Mouse (Mus musculus) right cerebral cortex, postnatal 25 days (tissue): ENCODE data around the gene Hoxa3.

Experiments used
- DNase-seq: peaks from one replicate; pipeline ENCODE4 v3.0.0; 2022

Gene Hoxa3

DNA sequence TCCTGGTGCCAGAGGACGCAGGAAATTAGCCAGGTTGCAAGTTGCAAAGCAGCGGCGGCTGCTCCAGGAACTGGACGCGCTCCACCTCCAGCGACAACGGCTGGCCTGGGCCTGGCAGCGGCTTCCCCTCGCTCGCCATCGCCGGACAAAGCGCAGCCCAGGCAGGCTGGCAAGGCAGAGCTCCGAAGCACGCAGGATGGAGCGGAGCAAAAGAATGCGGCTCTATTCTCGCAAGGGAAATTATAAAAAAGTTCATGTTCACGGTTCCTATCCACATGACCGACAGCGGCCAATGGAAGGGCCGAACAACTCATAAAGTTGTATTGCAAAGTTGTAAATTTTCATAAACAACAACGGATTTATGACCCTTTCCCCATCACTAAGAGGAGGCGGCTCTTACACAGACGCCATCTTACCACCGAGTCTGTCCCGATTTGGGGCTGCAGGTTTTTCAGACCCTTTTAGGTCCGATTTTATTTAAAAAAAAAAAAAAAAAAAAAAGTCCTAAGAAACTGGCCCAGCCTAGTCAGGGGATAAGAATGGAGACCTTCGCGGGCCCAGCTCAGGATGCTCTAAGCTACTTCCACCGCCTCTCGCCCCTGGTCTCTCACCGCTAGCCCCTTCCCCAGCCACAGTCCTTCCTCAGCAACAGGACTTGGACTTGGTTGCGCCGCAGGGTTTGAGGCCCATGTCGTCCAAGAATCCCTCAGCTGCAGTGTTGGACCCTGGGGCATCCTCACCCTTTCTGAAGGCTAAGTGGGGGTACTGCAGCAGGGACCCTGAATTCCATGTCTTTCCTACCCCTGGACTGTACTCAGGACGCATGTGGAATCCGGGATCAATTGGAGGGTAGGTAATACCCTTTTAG, at the start of gene Hoxa3, which contains the start of gene Gm28308:
Hoxa3 (minus strand) TSS at position 218 of the 868 bp plus-strand sequence.
Gm28308 (minus strand) TSS at position 221 of the 868 bp plus-strand sequence.
- DNase-seq: no peak

DNA sequence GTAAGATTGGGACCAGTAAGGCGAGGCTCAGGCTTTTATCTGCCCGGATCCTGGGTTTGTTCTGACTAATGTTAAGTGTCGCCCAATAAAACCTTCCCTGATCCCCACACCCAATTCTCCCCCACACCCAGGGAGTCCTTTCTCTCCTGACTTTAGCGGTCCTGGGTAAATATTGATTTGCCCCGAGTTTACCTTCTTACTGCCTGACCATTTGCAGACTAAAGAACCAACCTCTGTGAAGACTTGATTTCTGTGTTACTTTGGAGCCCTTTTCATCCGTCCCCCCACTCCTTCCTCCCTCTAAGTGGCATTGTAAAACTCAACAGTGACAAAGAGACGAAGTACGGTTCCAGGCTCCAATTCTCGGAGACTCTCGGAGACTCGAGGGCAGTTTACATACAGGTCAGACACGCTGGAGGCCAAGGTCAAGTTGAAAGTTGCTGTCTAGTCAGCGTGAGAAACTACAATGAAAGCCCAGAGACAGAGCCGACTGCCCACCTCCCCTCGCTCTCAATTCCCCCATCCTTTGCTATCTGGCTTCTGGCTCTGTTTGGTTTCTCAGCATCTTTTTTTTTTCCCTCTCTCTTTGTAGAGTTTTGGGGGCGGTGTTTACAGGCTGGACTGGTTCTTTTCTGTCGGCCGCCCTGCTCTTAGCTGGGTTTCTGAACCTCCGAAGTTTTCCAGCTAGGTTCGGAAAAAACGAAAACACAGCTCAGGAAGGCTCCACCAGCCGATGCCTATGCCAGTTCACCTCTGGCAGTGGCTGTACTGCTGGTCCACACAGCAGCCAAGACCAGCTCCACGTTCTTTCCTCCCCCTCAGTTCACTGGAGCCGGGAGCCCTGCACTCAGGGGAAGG, 49.6 kb upstream of the Hoxa3 start:
- no peak for DNase-seq

DNA sequence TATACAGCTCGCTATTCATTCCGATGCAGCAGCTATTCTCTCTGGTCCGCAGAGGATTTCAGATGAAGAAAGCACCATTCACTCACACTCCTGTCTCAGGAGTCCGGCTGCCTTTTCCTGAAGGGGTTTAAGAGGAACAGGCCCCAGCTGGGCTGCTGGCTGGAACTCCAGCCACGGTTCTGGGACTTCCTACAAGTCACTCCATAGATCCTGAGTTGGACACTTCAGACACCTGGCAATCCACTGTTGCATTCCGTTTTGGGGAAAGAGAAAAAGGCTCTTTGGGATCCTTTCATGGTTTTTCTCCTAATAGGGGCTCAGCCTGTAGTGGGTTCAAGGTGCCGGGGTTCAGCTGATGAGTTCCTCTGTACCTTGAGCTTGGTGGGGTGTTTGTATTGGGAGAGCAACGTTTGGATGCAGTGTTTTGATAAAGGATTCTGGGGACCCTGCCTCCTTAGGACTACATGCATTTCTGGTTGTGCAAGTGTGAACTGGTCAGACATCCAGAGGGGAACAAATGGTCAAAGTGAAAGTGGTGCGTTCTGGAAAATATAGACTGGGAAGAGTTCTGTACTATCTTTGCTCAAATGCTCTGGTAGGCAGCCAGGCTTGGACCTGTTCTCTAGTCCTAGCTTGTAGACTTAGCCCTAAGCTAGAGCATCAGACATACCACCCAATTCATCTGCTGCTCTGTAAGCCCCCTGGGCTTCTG, 48.8 kb upstream of the Hoxa3 start:
- no peak for DNase-seq

DNA sequence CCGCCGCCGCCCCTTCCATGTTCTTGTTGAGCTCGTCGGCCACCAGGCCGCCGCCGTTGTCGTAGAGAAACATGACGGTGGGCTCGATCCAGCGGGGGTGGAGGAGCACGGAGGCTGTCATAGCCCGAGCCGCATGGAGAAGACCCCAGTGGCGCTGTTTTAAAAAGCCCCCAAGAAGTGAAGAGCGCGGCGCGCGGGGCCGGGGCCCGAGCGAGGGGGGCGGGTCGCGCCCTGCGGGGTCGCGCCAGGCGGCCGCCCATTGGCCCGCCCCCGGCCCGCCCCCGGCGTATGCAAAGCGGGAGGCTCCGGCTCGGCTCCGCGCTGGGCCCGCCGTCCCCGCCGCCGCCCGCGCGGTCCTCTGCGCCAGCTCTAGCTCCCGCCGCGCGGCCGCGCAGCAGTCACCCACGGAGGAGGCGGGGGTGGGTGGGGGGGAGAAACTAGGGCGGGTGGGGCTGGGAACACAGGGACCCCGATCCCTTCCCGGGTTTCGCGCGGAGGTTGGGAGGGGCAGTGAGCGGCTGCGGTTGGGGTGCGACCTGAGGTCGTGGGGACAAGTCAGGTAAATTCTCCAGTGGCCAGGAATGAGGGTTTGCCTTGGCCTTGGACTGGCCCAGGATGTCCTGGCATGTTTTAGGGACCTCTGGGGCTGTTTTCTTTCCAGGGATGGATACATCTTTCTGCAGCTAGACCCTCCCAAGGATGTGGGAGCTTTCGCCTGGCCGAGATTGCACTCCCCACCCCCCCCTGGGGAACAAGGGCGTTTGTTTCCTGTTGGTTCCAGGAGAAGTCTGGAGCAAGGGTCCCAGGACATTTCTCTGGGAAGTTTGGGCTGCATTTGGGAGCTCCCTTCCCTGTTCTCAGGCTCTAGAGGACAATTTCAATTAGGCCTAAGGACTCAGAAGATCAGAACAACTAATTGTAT, 47.8 kb upstream of the Hoxa3 start, which contains the start of gene Hoxa13:
Hoxa13 (minus strand) TSS at position 227 of the 922 bp plus-strand sequence.
- DNase-seq: no peak

DNA sequence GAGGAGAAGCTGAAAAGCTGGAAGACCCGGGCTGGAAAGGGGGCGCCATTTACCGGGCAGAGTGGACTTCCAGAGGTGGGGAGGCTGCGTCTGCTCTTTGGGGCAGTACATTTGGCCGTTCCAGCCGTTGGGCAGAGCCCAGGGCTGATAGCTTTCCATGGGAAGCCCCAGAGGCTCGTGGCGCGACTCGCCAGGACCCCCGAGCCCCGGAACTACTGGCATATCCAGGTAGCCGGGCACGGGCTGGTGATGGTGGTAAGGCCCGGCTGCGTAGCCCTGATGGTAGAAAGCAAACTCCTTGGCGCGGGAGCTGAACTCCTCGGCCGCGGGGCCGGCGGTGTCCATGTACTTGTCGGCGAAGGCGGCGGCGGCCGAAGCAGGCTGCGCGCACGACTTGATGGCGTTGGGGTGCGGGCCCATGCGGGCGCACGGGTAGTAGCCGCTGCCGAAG, 46.7 kb upstream of the Hoxa3 start:
- no peak for DNase-seq

DNA sequence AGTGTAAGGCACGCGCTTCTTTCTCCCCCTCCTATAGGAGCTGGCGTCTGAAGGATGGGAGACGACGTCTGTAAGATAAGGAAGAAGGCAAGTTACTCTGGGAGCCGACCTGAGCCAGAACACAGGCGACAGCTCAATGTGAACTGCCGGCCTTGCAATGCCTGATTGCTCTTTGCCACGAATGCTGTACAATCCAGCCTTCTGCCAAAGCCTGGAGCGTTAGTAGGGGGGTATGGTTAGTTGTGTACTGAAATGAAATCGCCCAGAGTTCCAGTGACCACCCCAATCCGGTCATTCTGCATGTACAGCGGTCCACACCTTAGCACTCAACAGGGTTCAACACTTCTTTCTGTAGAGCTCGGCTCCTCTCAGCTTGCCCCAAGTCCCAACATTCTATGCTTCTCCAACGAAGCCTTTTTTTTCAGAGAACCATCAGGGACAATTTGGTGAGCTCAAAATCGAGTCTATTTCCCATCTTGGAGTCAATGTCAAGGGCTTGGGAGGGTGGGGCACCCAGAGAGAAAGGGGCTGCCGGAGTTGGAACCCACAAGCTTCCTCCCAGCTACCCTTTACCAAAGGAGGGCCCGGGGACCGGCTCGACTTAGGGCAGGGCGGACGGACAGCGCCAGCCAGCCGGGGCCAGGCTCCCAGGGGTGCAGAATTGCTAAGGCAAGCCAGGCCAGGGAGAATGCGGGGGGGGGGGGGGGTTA, 46.1 kb upstream of the Hoxa3 start:
- no peak for DNase-seq

DNA sequence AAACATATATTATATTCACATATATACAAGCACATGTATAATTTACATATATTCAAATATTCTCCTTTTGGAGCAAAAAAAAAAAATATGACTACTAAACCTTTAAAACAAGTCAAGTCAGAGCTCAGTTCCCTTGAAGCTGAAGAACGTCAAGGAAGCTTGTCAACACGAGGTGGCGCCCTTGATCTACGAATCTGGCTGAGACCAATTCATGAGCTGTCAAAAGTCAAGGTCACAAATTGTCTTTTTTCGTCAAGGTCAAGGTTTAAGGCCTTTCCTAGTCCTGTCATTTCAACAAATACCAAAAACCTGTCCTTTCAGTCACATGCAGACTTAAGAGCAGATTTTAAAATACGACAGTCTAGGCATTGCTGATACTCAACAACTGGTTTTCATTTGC, 43.8 kb upstream of the Hoxa3 start:
- DNase-seq: no peak

DNA sequence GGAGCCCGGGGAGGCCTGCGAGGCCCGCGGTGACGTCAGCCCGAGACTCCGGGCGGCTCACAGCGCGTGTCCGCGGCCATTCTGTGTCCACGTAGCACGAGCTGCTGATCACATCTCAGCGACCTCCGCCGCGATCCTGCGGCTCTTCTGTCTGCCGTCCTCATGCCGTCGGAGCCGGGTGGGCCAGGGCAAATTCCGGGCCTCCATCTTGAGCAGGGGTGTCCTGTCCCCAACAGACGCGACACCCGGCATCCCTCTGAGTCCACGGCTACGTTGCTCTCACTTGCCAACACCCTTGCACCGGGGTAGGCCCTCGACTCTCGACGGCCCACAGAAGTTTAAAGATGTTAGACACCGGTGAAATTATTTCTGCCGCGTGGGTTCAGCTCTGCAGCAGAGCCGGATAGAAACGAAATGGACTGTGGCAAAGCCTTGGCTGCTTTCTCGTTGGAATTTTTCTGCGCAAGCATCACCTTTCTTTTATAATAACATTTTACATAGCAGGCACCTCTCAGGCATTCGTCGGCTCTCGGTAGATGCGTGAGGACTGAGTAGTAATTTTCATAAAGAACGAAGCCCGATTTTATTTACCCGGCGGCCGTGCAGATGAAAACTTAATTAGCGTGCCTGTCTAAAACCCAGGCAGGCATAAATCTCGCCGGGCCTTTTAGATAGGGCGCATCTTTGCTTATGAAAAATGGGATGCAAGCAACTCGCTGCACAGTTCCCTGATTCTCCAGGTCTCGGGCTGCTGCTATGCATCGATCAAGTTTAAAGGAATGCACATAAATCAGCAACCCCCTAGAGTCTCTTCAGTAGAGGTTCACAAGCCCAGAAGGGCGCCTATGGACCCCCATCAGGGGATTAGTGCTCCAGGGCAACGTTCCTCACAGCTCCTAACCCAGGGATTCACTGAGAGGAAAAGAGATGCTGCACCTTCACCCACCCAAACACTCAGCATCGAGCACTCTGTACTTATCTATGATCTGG, 40.7 kb upstream of the Hoxa3 start:
- no peak for DNase-seq

DNA sequence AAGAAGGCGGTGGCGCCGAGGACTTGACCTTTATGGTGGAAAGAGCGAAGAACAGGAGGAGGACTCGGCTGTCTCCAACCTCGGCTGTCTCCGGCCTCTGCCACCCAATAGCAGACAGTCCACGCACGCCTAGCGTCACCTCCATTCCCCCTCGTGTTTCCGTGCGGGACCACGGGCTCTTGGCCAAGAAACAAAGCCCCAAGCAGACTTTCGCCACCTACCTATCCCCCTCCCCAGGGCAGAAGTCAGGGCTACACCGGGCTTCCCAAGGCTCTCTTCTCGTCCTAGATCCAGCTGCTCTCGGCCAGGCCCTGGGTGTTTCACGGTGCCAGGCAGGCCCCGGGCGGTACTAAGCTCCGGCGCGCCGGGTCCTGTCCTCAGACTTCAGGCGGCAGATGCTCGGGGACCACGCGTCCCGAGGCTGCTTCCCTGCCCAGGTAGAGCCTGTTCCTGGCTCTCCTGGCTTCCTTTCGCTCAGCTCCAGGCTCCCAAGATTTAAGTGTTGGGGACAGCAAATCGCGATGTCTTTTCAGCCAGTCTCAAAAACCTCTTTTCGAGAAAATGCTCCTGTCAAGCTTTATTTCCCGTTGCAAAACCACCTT, 39.7 kb upstream of the Hoxa3 start:
- DNase-seq: no peak

DNA sequence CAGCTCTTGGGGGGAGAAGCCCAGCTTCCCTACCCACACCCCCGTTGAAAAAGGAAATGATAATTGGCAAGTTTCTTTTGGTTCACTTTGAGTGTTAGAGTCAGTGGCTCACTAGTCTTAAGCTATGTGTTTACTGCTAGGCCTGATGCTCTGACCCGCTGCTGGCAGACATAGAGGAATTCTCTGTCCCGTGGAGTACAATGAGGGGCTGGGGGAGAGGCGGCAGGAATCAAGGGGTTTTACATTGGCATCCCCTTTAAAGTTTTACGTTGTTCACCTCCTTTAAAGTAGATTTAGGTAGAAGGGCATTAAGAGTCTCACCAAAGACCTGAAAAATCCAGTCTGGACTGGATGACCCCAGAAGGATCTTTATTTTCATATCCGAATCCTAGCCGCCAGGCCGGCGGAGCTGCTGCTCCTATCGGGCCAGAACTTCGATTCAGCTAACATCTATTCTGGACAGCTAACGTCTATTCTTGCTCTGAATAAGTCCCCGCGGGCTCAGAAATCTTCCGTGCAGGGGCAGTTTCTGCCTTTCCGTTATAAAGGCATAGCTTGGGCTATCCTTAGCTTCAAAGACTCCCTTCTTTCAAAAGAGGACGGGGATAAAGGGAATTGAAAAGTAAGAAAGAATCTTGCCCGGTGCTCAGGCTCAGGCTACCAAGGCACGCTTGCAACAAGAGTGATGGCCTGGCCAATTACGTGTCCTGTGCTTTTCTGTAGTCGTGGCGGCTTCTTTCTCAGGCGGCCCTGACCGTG, 39.1 kb upstream of the Hoxa3 start:
- DNase-seq: no peak

DNA sequence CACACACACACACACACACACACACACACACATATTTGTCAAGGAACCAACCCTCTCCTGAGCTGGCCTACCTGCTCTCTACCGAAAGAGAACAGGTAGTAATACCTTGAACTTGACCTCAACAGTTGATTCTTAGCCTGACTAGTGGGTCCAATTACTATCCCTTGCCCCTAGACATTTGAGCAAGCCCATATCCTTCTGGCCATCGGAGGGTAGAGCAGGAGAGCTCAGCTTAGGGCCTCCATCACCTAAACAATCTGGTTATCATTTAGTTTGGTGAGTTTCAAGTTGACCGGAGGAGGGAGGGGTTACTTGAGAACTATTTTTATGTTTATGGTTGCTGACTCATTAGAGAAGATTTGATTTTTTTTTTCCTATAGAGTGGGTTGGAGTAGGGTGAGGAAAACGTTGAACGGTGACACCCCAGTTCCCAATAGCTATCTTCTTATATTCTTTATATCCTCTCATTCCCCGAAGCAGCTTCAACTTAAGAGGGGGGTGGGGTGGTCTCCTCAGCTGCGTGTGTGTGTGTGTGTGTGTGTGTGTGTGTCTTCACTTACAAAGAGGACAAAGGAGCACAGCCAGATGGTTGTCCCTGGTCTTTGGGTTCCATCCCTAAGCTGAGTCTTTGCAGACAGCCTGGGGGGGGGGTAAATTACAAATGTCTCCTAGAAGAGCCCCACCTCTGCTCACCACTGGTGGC, 38.2 kb upstream of the Hoxa3 start:
- no peak for DNase-seq

DNA sequence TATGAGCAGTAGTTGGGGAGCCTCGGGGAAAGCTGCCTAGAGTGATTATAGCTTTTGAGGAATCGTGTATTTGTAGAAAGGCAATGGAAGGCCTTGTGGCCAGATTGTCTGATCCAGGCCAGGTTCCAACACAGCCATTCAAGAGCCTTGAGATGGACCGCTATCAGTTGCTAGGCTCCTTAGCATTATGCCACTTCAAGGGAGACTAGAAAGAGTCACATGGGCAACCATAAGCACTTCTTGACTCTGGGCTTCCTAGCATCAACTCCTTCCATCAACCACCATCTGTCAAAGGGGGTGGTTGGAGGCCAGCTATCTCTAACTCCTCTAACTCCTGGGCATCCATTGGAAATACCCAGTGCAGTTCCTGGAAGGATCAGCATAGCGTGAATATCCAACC, 36.7 kb upstream of the Hoxa3 start:
- DNase-seq: no peak

DNA sequence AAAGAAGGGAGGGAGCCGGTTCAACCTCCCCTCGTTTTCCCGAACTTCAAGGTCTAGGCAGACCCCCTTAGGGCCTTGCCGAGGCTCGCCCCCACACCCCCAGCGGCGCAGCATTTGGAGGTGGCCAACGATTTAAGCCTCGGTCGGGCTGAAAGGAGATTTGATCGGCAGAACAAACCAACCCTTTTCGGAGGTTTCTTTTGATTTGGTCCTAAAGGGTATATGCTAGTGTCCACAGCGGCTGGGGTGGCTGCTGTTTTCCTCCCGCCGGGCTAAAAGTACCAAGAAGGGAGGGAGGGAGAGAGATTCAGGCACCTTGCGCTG, 36.2 kb upstream of the Hoxa3 start:
- DNase-seq: no peak

DNA sequence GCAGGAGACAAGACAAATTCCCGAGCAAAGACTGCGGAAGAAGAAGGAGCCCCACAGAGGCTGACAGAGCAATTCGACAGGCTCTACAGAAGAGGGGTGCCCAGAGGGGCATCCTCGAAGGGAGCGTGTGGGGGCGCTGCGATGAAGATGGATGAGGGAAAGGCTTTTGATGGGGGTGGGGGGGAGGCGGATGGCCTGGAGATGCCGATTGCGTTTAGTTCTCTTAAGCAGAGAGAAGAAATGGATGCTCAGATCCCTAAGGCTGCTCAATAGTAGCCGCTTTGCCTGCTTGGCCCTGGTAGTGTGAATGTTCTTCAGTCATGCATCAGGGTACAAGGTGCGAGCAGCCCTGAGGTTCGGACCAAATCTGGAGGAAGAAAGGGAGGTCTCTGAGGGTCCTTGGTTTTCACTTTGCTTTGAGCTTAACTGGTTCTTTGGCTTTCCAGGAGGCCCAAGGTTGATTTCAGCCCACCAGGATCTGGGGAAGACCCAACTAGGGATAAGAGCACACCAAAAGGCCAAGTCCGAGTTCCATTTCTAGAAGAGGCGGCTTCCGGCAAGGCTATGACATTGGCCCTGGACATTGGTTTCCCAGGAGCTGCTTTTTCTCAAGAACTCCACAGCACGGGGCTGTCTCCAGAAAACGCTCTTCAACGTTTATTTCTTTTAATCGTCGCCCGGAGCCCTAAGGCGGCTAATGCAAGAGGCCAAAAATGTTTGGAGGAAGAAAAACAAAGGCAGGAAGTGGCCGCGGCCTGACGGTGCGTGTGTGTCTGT, 35.7 kb upstream of the Hoxa3 start:
- DNase-seq: no peak

DNA sequence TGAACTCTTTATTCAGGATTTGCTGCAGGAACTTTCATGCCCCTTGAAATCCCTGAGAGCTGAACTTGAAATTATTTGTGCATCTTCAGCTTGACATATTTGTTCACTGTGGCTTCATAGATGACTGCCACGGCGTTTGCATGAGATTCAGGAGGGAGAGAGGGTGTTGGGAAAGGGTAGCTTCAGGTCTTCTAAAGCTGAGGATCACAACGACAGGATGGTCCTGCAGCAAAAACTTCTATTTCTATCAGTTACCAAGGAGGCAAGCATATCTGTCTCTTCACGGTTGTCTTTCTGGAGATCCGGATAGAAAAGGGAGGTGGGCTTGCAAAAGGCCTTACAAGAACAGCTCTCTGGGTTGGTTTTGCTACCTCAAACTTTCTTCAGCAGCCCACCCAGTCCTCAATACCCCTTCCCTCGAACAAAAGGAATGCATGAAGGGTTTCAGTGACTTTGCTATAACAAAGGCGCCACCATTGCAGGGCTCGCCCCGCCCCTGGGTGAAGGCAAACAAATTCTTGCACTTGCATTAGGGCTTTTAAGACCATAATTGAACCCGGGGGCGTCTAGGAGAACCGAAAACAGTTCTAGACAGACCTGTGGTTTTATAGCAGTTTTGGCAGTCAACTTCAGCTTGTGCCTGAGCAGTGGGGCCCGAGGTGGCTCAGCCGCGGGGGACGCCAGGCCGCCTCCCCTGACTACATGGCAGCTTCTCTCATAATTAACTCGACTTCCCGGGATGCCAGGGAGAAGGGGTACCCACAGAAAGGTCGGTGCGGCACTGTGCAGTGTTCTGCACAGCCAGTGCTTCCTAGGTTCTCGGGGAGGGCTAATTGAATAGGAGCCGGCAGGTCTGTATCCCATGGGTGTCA, 34.9 kb upstream of the Hoxa3 start:
- DNase-seq: no peak

DNA sequence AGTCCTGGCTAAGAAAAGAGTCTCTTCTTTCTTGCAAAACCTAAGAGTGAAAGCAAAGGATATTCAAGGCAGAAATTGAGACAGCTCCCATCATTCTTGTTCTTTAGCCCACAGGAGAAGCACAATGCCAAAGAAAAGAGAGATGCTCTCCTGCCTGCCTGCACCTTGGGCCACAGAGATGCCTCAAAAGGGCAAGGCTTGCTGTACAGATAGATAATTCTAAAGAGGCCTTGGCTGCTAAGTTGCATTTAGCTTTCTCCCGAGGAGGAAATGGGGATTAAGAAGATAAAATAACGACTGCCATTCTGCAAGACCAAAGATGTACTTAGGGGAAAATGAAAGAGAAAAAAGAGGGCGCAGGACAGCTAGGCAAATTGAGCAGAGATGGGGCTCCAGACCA, 33.8 kb upstream of the Hoxa3 start:
- DNase-seq: no peak
